8 mouse cellular contexts compared by ENCODE assay signal in genomic region chr5:147186001-147186431, GRCm38 (mm10). TPM values are rescaled to one million over a fixed set of nuclear protein-coding genes. Genes with fewer than 3 reads are reported as not detected.
DNase-seq lines count a peak whose midpoint lies in the region; ATAC-seq and TF ChIP-seq lines count a peak whose summit lies in the region.

No protein-coding gene starts in this region.

- TF ChIP-seq CTCF in bone marrow macrophage, adult 2 months (IDR thresholded peaks at IDR 0.05; ENCODE audit: low read depth, low read length): no peak

- H3K9ac ChIP-seq in forebrain, embryonic 15.5 days (replicated peaks): no peak overlapping the region
- H3K9ac ChIP-seq in kidney, embryonic 15.5 days: no peak overlapping the region

- no peak overlapping the region for H3K27ac ChIP-seq in bone marrow macrophage, adult 2 months (ENCODE audit: insufficient read depth, low read depth, low read length)
- H3K27ac ChIP-seq in forebrain, embryonic 15.5 days (replicated peaks): no peak overlapping the region
- no peak overlapping the region for H3K27ac ChIP-seq in kidney, embryonic 15.5 days

- no peaks in the 10 kb centered on the region for H3K36me3 ChIP-seq in forebrain, embryonic 15.5 days
- no peaks in the 10 kb centered on the region for H3K36me3 ChIP-seq in kidney, embryonic 15.5 days

- H3K27me3 ChIP-seq in forebrain, embryonic 15.5 days: peaks cover 88% of the 10 kb centered on the region
- H3K27me3 ChIP-seq in kidney, embryonic 15.5 days: peaks cover 91% of the 10 kb centered on the region

- peak overlapping the region; percentile 43 for H3K4me2 ChIP-seq in forebrain, embryonic 15.5 days (replicated peaks)
- H3K4me2 ChIP-seq in kidney, embryonic 15.5 days: peak overlapping the region; percentile 52

- H3K4me3 ChIP-seq in bone marrow macrophage, adult 2 months (ENCODE audit: insufficient read depth, low read length): peak overlapping the region; percentile 60
- H3K4me3 ChIP-seq in forebrain, embryonic 15.5 days: peak overlapping the region; percentile 25
- peak overlapping the region; percentile 25 for H3K4me3 ChIP-seq in kidney, embryonic 15.5 days (replicated peaks)

- no peaks in the 10 kb centered on the region for H3K9me3 ChIP-seq in forebrain, embryonic 15.5 days
- H3K9me3 ChIP-seq in kidney, embryonic 15.5 days (replicated peaks): no peaks in the 10 kb centered on the region; the same call in 1 of the 2 replicates

- TF ChIP-seq POLR2A in bone marrow macrophage, adult 2 months (IDR thresholded peaks at IDR 0.05; ENCODE audit: borderline replicate concordance, low read depth, low read length): no peak

- peak; percentile 49 for DNase-seq in left cerebral cortex, postnatal 4 days
- no peak for DNase-seq in left cerebral cortex, adult 11 months (ENCODE audit: low spot score)
- DNase-seq in frontal cortex, postnatal 36 days (ENCODE audit: low spot score in 2 of 2): no peak

- WGBS in forebrain, embryonic 15.5 days: 1% methylated on average over 25 of the region's 26 CpGs
- WGBS in kidney, embryonic 15.5 days: under 1% methylated on average over 26 of the region's 26 CpGs

- no peak for ATAC-seq in forebrain, embryonic 15.5 days (replicated peaks)
- no peak for ATAC-seq in kidney, embryonic 15.5 days (replicated peaks; ENCODE audit: low FRiP score)
- ATAC-seq in megakaryocyte progenitor cell, adult 5-6 weeks (replicated peaks; ENCODE audit: poor library complexity): peak; percentile 51
- no peak for ATAC-seq in activated CD4-positive, CD25-positive, alpha-beta regulatory T cell, adult 4 months

- intact Hi-C loops in left cerebral cortex, postnatal 4 days (cut with DNase I): no loop called here

- peaks cover 3% of the 10 kb centered on the region for H3K4me1 ChIP-seq in bone marrow macrophage, adult 2 months (ENCODE audit: control insufficient read depth, insufficient read depth, low read length)
- H3K4me1 ChIP-seq in forebrain, embryonic 15.5 days: peaks cover 39% of the 10 kb centered on the region
- peaks cover 33% of the 10 kb centered on the region for H3K4me1 ChIP-seq in kidney, embryonic 15.5 days

RNA-seq across cellular contexts. Expression of gene Gsx1, which starts 2.5 kb away (rescaled TPM):
- total RNA-seq in left cerebral cortex, postnatal 4 days (2021): 1 to 10 TPM; 1.3 to 1.8 TPM
- polyA plus RNA-seq in bone marrow macrophage, adult 2 months (2012; ENCODE audit: insufficient read depth, insufficient read length, missing spikeins): not detected in 2 replicates
- 2.1 and 3.3 TPM in 2 replicates for polyA plus RNA-seq in forebrain, embryonic 15.5 days (2015; fragmentation: Nextera tagmentation; extraction: Ambion mirVana)
- not detected in 2 replicates for polyA plus RNA-seq in kidney, embryonic 15.5 days (2015; fragmentation: Nextera tagmentation; extraction: Ambion mirVana)
- not detected in 2 replicates for total RNA-seq in megakaryocyte progenitor cell, adult 5-6 weeks (2015)
- total RNA-seq in megakaryocyte progenitor cell, adult 5-6 weeks (2017): not detected in 2 replicates
- not detected for polyA plus RNA-seq in activated CD4-positive, CD25-positive, alpha-beta regulatory T cell, adult 4 months (2017; shearing (Covaris generic))
